Mouse (Mus musculus) adrenal gland, postnatal 25 days (tissue): ENCODE measurements around the gene Fndc3b. TPM values are rescaled to one million over a fixed set of nuclear protein-coding genes. Genes with fewer than 3 reads are reported as not detected.

Source experiments
- DNase-seq: peaks from one replicate; pipeline ENCODE4 v3.0.0; 2021; ENCODE audit warnings: mixed read lengths
- long read RNA-seq: library from polyadenylated mRNA; stranded (forward); transcript quantifications from one replicate; pipeline ENCODE4 v2.0.0, GENCODE M21; 2021
- total RNA-seq: library from RNA; stranded (reverse); gene quantifications from 2 replicates; pipeline ENCODE4 v1.2.3, GENCODE M21; 2021

Gene Fndc3b
- 107 and 113 TPM in 2 replicates for total RNA-seq
- long read RNA-seq, partial matches to known transcripts: 6 of 20 reads
- long read RNA-seq, other reads (novel, unspliced or antisense): 14 of 20 reads

DNA sequence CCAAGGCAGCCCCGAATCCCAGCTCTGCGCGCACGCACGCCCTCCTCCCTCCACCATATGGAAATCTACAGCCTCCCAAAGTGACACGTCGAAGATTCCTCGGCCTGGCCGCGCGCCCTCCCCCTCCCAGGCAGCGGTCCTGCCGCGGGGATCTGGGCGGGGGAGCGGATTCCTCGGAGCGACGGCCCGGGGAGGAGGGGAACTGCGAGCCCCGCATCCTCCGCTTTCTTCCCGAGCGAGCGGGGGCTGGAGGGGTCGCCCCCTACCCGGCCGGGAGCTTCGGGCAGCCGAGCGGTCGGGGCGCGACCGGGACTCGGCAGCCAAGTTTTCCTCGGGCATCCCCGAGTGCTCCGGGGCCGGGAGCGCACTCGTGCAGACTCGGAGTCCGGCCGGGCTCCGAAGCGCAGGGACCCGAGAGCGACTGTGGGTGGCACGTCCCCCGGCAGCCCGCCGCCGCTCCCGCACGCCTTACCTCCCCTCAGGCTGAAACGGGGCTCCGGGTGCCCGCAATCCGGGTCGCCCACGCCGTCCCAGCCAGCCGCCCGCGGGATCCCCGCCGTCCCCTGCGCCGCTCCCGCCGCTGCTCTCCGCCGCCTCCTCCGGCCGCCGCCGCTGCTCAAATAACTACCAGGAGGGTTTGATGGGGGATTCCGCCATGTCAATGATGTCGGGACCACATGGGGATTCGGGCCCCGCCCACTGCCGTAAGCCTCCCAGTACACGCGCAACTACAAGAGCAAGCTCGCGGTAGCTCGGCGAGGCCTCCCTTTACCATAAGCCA lies at the start of gene Fndc3b:
Fndc3b (minus strand) TSS at position 660 of the 781 bp plus-strand sequence.
- DNase-seq: peak; percentile 93

DNA sequence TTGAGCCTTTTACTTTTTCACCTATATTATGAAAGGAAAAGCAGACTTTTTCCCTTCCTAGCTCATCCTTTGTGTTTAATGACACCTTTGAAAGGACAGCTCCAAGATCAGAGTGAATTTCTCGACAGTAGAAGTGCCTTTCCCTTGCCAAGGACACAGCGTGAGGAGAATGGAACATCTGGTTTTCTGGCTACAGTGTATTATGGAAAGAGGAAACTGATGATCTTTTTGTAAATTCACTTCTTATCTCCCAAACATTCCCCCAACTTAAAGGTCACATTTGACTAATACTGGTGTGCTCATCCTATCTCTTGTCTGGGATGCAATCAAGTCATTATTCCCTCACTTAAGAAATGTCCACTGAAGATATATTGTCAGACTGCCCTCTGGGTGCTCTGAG lies 49.2 kb upstream of the Fndc3b start:
- DNase-seq: no peak

DNA sequence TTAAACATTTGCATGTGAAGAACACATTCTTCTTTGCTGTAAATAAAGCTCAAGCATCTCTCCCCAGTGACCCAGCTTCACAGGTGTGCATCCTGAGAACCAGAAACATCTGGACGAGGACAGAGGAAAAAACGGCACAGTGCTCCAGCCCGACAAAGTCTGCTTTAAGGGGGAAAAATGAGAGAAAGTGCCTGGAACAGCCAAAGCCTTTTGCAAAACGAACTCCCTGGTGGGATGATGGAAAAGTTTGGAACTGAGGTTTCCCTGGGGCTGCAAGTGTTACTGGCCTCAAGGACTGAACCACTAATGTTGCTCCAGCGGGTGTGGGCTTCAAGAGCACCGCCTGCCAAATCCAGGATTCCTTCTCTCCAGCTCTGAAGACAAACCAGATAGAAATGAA lies 47.9 kb upstream of the Fndc3b start:
- DNase-seq: no peak

DNA sequence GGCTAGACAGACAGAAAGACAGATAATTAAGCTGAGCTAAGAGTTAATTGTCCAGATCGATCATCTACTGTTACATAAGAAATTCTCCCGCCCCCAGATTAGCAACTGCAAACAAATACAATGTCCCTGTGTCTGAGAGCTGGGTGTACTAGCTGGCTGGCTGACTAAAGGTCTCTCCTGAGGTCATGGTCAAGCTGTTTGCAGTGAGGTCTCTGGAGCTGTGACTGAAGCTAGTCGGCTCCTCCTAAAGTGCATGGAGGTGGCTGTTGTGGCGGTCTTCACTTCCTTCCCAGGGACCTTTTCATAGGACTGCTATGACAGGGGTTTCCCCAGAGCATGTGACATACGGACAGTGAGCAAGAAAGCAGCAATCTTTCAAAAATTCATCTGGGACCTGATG lies 40.5 kb upstream of the Fndc3b start:
- no peak for DNase-seq

DNA sequence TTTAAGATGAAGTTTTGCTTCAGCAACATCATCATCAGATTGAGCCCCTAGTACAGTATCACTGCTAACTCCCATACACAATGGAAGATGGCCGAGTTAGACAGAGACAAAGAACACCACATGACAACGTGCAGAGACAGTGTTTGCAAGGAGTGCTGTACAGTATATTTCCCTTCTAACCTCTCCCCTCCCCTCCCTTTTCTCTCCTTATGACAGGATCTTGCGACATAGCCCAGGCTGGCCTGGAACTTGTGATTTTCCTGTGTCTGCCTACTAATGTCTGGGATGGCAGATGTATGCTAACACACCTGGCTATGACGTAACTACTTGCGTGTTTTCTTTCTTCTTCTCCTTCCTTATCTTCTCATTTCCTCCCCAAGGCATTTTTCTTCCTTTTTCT lies 40.0 kb upstream of the Fndc3b start:
- no peak for DNase-seq

DNA sequence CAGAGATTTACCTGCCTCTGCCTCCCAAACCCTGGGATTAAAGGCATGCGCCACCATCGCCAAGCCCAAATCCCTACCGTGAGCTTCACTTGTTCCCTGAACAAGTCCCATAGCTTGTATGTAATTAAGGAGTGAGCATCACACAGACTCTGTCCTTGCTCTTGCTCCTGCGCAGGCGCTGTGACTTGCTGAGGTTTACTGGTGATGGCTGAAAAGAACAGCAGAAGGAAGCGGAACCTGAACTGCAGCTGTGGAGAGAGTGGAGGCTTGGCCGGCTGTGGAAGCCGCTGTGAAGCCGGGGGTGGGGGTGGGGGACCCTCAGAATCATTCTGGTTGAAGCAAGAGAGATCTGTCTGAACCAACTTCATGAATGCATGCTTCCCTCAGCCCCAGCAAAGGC lies 34.5 kb upstream of the Fndc3b start:
- DNase-seq: no peak

DNA sequence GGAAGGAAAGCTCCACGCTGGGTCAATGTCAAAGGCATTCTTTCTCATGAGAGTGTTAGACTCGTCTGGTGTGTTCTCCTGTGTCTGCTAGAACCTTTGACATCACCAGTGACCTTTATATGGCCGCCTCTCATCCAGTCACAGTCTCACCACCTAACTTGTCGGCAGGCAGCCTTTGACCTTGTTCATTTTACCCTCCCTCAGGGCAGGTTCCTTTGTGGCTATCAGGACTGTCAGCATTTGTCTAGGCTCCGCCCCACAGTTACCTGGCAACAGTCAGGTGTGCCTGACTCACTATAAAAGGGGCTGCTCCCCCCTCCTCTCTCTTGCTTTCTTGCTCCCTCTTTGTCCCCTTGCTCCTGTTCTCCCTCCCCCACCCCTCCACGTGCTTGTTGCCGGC lies 33.6 kb upstream of the Fndc3b start:
- DNase-seq: no peak

DNA sequence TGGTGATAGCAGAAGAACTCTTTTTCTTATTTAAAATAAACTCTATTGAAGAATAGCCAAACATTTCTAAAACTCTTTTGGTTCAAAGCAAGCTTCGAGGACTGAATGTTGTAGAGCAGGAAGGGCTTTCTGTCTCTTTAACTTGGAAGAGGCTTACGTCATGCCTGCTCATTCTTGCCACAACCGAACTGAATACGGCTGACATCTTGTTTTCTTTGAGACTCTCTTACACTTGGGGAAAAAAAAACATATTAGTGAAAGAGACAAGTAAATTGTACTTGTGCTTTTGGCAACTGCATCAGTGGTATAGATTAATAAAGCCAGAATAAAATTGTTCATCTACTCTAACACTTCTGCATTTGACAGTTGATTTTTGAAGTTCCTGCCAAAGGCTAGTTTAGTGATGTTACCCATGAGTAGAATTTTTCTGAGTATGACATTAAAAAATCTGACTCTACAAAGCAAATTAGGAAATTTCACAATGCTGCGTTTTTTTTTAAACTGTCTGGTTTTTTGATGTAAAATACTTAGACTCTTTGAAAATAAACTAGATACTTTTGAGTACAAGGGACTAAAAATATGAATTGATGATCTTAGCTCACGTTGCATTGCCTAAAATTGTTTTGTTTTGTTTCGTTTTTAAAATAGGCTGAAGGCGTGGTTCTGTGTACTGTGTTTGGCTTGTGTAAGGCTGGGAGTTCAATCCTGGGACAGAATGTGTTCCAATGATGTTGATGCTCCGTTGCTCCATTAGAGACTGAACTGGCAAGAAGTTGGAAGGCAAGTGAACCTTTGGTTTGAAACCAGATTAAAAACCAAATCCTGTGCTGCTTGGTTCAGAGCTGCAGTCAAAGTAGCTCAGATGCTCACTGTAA lies 32.4 kb upstream of the Fndc3b start:
- DNase-seq: no peak

DNA sequence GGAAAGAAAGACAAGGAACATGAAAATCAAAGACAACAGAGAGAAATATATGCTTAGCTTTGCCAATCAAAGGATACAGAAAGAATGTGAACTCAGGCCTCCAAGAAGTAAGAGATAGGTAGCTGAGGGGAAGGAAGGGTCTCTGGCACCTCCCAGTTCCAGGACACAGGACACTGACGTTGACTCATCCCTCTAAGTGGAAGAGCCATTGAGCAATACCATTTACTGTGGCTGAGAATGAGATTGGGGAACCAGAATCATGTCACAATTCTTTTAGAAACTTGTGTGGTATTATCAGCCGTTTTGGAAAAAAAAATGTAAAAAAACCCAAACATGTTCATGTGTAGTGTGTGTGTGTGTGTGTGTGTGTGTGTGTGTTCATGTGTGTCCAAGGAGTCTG lies 31.0 kb upstream of the Fndc3b start:
- no peak for DNase-seq

DNA sequence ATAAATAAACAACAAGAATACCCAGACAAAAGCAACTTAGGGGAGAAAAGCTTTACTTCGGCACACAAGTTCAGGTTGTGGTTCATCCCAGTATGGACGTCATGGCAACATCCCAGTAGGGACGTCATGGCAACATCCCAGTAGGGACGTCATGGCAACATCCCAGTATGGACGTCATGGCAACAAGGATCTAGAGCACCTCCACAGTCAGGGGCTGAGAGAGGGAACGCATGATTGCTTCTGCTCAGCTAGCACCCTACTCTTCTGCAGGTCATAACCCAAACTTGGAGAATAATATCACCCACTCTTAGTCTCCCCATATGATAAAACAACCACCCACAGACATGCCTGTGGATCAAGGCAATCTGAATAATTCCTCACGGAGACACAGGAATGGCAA lies 29.0 kb upstream of the Fndc3b start:
- no peak for DNase-seq

DNA sequence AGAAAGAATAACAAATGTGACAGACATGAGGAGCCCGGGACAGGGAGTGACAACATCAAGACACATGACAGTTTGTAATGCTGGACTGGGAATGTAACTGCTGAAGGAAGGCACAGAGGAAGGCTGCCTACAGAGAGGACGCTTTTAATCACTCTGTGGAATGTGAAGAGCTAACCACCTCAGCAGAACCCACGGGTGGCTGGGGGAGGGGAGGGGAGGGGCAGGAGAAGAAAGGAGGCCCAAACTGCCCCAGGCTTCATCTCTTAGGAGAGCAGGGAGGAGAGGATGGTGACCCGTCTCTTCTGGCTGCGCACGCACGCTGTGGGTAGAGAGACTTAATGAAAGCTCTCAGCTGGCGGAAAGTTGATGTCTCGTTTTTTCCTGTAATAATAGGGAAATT lies 25.1 kb upstream of the Fndc3b start:
- no peak for DNase-seq

DNA sequence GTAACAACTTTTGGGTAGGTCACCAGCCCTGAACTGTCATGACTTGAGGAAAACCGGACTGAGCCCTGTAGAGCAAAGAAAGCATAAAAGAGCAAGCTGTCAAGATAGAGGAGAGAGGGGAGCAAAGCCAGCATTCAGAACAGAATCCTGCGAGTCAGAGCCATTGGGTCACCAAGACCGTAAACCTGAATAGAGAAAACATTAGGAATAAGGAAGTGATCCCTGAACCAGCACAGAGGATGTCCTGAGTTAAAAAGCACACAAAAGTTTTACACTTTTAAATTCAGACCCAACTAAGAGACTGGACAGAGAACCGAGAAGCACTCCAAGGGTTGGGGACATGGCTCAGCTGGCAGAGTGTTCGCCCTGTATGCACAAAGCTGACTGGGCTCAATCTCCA lies 24.0 kb upstream of the Fndc3b start:
- DNase-seq: no peak

DNA sequence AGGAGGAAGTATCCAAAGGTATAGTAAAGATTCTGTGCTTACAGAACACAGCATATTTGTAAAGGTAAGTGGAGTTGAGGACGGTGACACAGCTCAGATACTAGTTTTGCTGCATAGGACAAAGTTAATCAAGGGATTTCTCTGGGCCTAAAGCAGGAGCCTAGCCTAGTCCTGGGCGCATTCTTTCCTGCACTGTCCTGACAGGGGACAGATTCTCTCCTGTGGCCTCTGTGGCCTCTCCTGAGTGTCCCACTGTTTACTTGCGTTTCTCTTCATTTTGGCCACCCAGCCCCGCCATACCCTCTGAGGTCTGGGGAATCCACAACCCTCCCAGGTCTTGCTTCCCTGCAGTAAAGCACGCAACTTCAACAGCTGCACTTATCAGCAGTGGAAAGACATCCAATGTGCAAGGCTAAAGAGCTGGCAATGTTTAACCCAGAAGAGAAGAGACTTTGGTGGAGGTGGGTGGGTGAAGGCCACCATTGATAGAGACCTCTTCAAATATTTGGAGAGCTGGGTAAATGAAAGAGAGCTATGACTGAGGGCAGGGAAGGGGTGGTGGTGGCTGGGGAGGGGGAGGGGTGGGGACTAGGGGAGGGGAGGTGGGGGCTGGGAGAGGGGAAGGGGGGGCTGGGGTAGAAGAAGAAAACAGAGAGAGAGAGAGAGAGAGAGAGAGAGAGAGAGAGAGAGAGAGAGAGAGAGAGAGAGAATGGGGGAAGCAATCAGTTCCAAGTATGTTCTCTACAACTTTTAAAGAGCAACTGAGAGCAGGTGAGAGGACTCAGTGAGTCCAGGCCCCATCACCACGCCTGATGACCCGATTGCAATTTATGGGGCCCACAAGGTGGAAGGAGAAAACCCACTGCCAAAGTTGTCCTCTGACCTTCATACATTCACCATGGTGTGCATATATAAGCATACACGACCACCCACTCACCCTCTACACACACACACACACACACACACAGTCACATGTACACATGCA lies 18.0 kb upstream of the Fndc3b start:
- DNase-seq: no peak

DNA sequence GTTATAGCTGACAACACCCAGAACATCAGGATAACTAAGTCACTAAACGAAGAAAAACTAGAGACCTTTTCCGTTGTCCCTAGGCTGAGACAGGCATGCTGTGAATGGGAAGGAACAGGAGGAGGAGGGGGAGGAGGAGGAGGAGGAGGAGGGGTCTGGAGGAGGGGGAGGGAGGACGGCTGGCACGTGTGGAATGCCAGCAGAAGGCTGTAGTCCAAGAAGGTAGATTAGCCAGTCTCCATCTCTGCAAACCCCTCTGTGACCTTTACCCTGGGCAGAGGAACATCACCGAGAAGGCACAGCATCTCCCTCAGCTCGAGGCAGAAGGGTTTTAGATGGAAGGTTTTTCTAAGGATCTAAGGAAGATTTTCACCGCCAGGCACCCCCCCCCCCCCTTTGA lies 17.1 kb upstream of the Fndc3b start:
- DNase-seq: no peak

DNA sequence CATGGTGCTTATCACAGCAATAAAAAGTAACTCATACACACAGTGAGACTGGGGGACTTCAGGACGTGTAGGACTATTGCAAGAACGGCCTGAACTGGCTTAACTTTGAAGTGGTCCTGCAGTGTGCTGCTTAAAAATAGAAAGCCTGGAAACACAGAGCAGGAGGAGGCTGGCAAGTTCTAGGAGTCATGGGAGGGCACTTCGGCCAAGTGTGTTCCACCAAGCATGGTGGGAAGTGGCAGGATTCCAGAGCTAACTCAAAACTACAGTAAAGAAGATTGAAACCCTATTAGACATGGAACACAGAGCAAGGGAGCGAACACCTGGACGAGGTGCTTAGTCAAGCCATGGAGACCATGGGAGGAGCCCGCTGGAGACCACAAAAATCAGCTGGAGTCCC lies 14.6 kb upstream of the Fndc3b start:
- DNase-seq: no peak

DNA sequence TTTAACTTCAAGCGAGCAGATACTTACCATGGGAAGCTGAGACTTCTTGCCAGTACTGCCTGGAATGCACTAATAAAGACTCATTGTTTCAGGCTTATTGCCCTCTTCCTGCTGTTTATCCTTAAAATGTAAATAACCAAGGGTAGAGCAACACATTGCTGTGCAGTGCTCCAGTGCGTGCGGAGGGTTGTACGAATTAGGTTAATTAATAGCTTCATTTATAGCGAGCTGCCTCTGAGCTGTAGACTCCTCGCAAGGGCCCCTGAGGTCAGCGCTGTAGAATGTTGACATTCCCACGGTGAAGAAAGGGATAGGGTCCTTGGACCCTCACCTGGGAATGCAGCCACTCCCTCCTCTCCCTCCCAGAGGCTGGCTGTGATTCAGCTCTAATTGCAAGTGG lies 13.1 kb upstream of the Fndc3b start:
- DNase-seq: no peak

DNA sequence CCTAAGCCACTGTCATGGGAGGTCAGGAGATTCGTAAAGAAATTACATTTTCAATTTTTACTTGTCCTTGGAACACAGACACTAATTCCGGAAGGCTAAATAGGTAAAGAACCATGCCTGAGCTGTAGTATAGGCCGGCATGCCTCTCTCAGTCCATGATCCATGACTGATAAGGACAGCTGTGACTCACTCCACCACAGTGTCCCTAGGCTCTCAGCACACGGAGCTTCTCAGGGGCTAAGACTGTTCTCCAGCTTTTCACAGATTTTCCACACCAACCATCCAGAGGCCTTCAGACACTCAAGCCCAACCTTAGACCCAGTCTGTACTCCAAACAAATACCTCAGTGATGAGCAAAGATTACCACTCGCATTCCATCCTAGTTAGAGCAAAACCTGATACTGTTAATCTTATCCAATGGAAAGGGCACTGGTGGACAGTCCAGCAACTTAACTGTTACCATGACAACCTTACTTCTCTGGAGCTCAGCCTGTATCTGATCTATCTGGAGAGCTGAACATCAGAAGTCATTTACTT lies 7.8 kb upstream of the Fndc3b start:
- DNase-seq: no peak

DNA sequence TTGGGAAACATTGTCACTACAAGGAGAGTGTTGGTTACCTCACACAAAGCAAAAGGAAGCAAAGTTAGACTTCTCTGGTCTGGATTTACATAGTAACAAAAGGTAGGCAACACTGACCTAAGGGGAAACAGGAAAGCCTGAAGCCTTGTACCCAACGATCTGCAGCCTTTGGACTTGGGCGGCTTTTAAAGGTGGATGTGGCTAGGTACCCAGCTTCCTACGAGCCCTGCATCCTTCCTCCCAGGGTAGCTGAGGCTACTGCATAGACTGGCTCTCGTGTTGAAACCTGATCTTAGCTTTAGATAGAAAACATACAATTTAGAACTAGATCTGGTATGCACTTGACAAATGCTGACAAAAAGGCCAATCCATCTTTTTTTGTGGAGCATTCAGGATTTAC lies 2.9 kb upstream of the Fndc3b start:
- DNase-seq: no peak

DNA sequence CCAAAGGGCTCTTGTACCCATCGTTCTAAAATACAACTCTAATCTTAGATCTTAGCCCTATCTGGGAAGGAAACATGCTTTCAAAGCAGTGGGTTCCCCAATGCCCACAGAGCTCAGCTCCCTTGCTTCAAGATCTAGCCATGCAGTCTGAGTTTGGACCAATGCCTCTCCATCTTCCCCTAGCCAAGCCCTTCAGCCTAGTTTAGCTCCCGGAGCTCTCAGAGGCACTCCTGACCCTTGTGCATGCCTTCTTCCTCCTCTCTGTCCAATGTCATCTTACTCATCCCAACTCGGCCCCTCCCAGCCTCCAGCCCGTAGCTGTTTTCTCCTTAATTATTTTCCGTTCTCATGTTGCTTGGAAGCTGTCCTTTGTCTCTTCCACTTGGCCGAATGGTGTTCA lies 1.3 kb upstream of the Fndc3b start:
- no peak for DNase-seq

DNA sequence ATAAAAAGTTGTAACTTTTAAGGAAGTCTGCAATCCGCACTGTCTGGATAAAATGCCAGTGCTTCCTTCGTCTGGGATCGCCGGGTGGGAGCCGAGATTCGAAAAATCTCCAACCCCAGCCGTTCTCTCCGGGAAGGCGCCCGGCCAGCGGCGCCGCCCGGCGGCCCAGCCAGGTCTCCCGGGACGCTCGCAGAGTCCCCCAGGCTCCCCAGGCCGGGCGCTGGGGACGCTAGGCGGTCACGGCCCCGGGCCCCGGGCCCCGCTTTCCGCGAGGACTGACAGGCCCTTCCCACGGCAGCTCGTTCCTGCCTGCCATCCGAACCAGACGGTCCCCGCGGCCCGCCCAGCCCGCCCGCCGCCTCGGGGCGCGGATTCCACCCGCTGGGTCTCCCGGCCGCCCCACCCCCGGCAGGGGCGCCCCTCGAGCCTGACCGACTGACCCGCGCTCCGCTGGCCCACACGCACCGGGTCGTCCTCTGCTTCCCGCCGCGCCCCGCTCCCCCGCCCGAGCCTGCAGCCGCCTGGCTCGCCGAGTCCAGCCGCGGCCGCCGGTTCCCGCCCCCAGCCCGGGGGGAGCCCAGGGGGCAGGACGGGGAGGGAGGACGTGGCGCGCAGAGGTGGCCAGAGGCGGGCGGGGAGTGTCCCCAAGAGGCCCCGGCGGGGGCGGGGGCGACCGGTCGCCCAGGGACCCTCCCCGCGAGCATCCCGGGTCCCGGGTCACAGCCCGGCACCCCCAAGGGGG lies 1.0 kb downstream of the Fndc3b start:
- DNase-seq: peak; percentile 87
